Mouse (Mus musculus) forebrain, embryonic 15.5 days (tissue): Measurements from ENCODE around the gene Letmd1. TPM values are rescaled to one million over a fixed set of nuclear protein-coding genes. Genes with fewer than 3 reads are reported as not detected.
A peak's percentile ranks its signal among the peaks of the same experiment; 100 is the strongest.
"Not testable (repeated sequence)": the region's sequence is repeated elsewhere in the genome, so short reads cannot be mapped to it uniquely, and the experiment has no call there.

Experiments used
- ATAC-seq: fragments of 200-750 bp; cut with Nextera tagmentation; replicated peaks from 2 replicates; pipeline ENCODE4 v1.8.0; 2017; ENCODE audit warnings: mild to moderate bottlenecking, moderate TSS enrichment, moderate library complexity
- H3K27ac ChIP-seq: fragments of 300-500 bp; sonication (generic); replicated peaks from 2 replicates; pipeline ENCODE4 v1.5.1; 2015; ENCODE audit warnings: mild to moderate bottlenecking, inconsistent platforms
- H3K27me3 ChIP-seq: fragments of 300-500 bp; sonication (generic); 2 replicates; pipeline ENCODE4 v1.6.1; 2015; ENCODE audit warnings: inconsistent platforms
- H3K36me3 ChIP-seq: fragments of 300-500 bp; sonication (generic); 2 replicates; pipeline ENCODE4 v1.6.1; 2015; ENCODE audit warnings: mild to moderate bottlenecking, inconsistent platforms
- H3K4me1 ChIP-seq: fragments of 300-500 bp; sonication (generic); 2 replicates; pipeline ENCODE4 v1.6.1; 2015; ENCODE audit warnings: inconsistent platforms
- H3K4me2 ChIP-seq: fragments of 300-500 bp; sonication (generic); replicated peaks from 2 replicates; pipeline ENCODE4 v1.6.1; 2015; ENCODE audit warnings: mild to moderate bottlenecking, inconsistent platforms
- H3K4me3 ChIP-seq: fragments of 300-500 bp; sonication (generic); 2 replicates; pipeline ENCODE4 v1.5.1; 2015; ENCODE audit warnings: mild to moderate bottlenecking, inconsistent platforms
- H3K9ac ChIP-seq: fragments of 300-500 bp; sonication (generic); replicated peaks from 2 replicates; pipeline ENCODE4 v1.6.1; 2015; ENCODE audit warnings: mild to moderate bottlenecking, inconsistent platforms
- H3K9me3 ChIP-seq: fragments of 300-500 bp; sonication (generic); 2 replicates; pipeline ENCODE4 v1.6.1; 2016; ENCODE audit warnings: inconsistent platforms
- WGBS: fragments of 180-500 bp; shearing (Covaris S2); methylation state at CpG from one replicate; pipeline ENCODE4 v1.1.7; 2015; ENCODE audit warnings: mixed read lengths; 5-methylcytosine and 5-hydroxymethylcytosine counted together
- polyA plus RNA-seq: library from polyadenylated mRNA; unstranded; fragments of >200 nt; fragmentation: Nextera tagmentation; extraction: Ambion mirVana; gene quantifications from 2 replicates; pipeline ENCODE4 v1.2.1, GENCODE M21; 2015

Letmd1 gene
- 51.5 and 52.3 TPM in 2 replicates for polyA plus RNA-seq

GRCm38 (mm10) chr15:100468295-100469188 lies at the start of gene Letmd1:
TSS of gene Letmd1 (plus strand) at chr15:100469023.
- H3K9me3 ChIP-seq = no peaks in the 10 kb centered on the region
- 1% methylated on average over 58 of the region's 84 CpGs for whole genome bisulfite sequencing
- peak; percentile 94 for ATAC-seq
- peaks cover 34% of the 10 kb centered on the region for H3K4me1 ChIP-seq
- H3K36me3 ChIP-seq = peaks cover 20% of the 10 kb centered on the region
- H3K27ac ChIP-seq = peak within 1 kb of the TSS; percentile 88
- H3K9ac ChIP-seq = peak within 1 kb of the TSS; percentile 87
- H3K27me3 ChIP-seq = no peaks in the 10 kb centered on the region
- H3K4me2 ChIP-seq = peak within 1 kb of the TSS; percentile 84
- peak within 1 kb of the TSS; percentile 85 for H3K4me3 ChIP-seq

- H3K4me3 ChIP-seq = no peak overlapping the region
- H3K4me2 ChIP-seq = no peak overlapping the region
- H3K4me1 ChIP-seq = peaks cover 32% of the 10 kb centered on the region
- no peak overlapping the region for H3K9ac ChIP-seq
- no peaks in the 10 kb centered on the region for H3K36me3 ChIP-seq
- no peak overlapping the region for H3K27ac ChIP-seq
- no peaks in the 10 kb centered on the region for H3K9me3 ChIP-seq
- 78% methylated on average over 8 of the region's 8 CpGs for WGBS
- no peak for ATAC-seq
- H3K27me3 ChIP-seq = peaks cover 5% of the 10 kb centered on the region; the same call in 1 of the 2 replicates
Measured at GRCm38 (mm10) chr15:100419311-100419710, 49.5 kb upstream of the Letmd1 start.

GRCm38 (mm10) chr15:100419901-100420745 lies 48.7 kb upstream of the Letmd1 start:
- H3K9me3 ChIP-seq = no peaks in the 10 kb centered on the region
- WGBS = 71% methylated on average over 9 of the region's 9 CpGs
- no peak overlapping the region for H3K4me3 ChIP-seq
- H3K4me1 ChIP-seq = peaks cover 32% of the 10 kb centered on the region
- no peaks in the 10 kb centered on the region for H3K36me3 ChIP-seq
- no peak overlapping the region for H3K9ac ChIP-seq
- peaks cover 13% of the 10 kb centered on the region; the same call in 1 of the 2 replicates for H3K27me3 ChIP-seq
- no peak for ATAC-seq
- no peak overlapping the region for H3K4me2 ChIP-seq
- H3K27ac ChIP-seq = no peak overlapping the region

GRCm38 (mm10) chr15:100421059-100421757 lies 47.6 kb upstream of the Letmd1 start:
- peaks cover 19% of the 10 kb centered on the region; the same call in 1 of the 2 replicates for H3K27me3 ChIP-seq
- H3K4me3 ChIP-seq = peak overlapping the region; percentile 77; the same call in 1 of the 2 replicates
- 50% methylated on average over 8 of the region's 8 CpGs for whole genome bisulfite sequencing
- H3K4me2 ChIP-seq = peak overlapping the region; percentile 91
- H3K9me3 ChIP-seq = no peaks in the 10 kb centered on the region
- H3K9ac ChIP-seq = no peak overlapping the region
- ATAC-seq = no peak
- peaks cover 32% of the 10 kb centered on the region for H3K4me1 ChIP-seq
- no peak overlapping the region for H3K27ac ChIP-seq
- no peaks in the 10 kb centered on the region for H3K36me3 ChIP-seq

- H3K4me1 ChIP-seq = peaks cover 32% of the 10 kb centered on the region
- WGBS = 28% methylated on average over 3 of the region's 3 CpGs
- not testable (repeated sequence) for H3K9me3 ChIP-seq, H3K36me3 ChIP-seq, ATAC-seq, H3K27ac ChIP-seq
- peak within 1 kb of the TSS; percentile 77 for H3K4me3 ChIP-seq
- peak within 1 kb of the TSS; percentile 91 for H3K4me2 ChIP-seq
- peak within 1 kb of the TSS; percentile 81 for H3K9ac ChIP-seq
- H3K27me3 ChIP-seq = peaks cover 19% of the 10 kb centered on the region; the same call in 1 of the 2 replicates
Measured at GRCm38 (mm10) chr15:100421758-100422197, 47.0 kb upstream of the Letmd1 start, which contains the start of gene Gm5475. TSS of gene Gm5475 (plus strand) at chr15:100422147.

GRCm38 (mm10) chr15:100422476-100422875 lies 46.3 kb upstream of the Letmd1 start:
- peak overlapping the region; percentile 77 for H3K4me3 ChIP-seq
- ATAC-seq = peak; percentile 72
- H3K4me1 ChIP-seq = peaks cover 32% of the 10 kb centered on the region
- H3K27ac ChIP-seq = no peak overlapping the region
- peaks cover 19% of the 10 kb centered on the region; the same call in 1 of the 2 replicates for H3K27me3 ChIP-seq
- under 1% methylated on average over 27 of the region's 44 CpGs for WGBS
- peak overlapping the region; percentile 81 for H3K9ac ChIP-seq
- no peaks in the 10 kb centered on the region for H3K36me3 ChIP-seq
- H3K4me2 ChIP-seq = peak overlapping the region; percentile 91
- H3K9me3 ChIP-seq = no peaks in the 10 kb centered on the region

DNA sequence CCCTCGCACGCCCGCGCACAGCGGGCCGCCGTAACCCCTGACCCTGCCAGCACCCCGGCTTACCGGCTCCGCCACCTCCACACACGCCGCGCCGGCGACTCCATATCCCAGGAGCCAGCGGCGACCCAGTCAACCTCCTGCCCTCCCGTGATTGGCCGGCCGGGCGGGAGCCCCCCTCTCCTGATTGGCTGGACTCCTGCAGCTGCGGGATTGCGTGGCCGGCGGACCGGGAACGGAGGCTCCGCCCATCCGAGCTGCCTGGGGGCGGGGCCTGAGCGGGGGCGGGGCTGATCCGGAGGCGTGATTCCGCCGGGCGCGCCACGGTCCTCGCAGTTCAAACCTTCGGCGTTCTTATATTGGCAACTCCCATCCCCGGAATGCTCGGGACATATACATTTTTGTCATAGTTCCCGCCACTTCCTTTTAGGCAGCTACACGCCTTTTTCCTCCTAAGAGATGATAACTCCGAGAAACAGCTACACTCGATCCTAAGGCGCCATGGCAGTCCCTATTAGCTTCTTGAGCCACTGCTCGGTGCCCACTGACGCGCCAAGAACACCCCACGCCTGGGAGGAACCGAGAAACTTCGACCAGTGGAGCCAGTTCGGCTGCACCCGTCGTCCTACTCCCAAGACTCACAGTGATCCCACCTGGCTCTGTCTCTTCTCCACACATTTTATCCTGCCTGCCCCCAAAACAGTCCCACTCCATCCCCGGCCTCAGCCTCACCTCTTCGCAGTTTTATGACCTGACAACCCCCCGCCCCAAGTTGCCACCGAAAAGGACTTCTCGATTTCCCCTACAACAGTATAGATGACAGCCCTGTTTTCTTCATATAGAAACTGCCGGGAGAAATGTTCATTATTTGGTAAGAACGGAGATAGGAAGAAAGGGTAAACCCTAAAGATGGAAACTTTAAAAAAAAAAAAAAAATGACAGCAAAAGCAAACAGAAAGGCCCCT lies 45.6 kb upstream of the Letmd1 start:
- 2% methylated on average over 65 of the region's 65 CpGs for WGBS
- H3K27me3 ChIP-seq = peaks cover 19% of the 10 kb centered on the region; the same call in 1 of the 2 replicates
- no peaks in the 10 kb centered on the region for H3K9me3 ChIP-seq
- peaks cover 32% of the 10 kb centered on the region for H3K4me1 ChIP-seq
- peak overlapping the region; percentile 81 for H3K9ac ChIP-seq
- H3K27ac ChIP-seq = no peak overlapping the region
- peak overlapping the region; percentile 77 for H3K4me3 ChIP-seq
- peak; percentile 99 for ATAC-seq
- H3K36me3 ChIP-seq = no peaks in the 10 kb centered on the region
- H3K4me2 ChIP-seq = peak overlapping the region; percentile 91

DNA sequence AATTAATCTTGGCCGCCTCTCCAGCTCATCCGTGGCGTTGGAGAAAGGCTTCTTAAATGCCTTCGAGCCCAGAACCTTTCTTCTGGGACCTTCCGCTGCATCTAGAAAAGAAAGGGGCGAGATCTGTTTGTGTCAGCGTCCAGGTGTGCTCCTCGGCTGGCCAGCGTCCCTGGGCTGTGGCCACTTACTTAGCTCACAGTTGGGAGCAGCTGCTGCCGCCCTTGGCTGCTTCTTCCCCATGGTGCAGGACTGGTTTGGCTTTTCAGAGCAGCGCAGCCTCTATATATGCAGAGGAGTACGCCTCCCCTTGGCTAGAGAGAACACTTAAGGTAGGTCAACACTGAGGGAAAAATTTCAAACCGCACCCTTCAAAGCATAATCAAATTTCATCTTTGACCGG lies 44.9 kb upstream of the Letmd1 start:
- Histone ChIP-seq H3K4me1 (peaks cover 32% of the 10 kb centered on the region), H3K4me3 (peak overlapping the region; percentile 77), H3K27ac (no peak overlapping the region), H3K36me3 (no peaks in the 10 kb centered on the region), H3K4me2 (peak overlapping the region; percentile 91), H3K9me3 (no peaks in the 10 kb centered on the region), H3K9ac (no peak overlapping the region), H3K27me3 (peaks cover 19% of the 10 kb centered on the region; the same call in 1 of the 2 replicates)
- 3% methylated on average over 14 of the region's 14 CpGs for WGBS
- no peak for ATAC-seq

DNA sequence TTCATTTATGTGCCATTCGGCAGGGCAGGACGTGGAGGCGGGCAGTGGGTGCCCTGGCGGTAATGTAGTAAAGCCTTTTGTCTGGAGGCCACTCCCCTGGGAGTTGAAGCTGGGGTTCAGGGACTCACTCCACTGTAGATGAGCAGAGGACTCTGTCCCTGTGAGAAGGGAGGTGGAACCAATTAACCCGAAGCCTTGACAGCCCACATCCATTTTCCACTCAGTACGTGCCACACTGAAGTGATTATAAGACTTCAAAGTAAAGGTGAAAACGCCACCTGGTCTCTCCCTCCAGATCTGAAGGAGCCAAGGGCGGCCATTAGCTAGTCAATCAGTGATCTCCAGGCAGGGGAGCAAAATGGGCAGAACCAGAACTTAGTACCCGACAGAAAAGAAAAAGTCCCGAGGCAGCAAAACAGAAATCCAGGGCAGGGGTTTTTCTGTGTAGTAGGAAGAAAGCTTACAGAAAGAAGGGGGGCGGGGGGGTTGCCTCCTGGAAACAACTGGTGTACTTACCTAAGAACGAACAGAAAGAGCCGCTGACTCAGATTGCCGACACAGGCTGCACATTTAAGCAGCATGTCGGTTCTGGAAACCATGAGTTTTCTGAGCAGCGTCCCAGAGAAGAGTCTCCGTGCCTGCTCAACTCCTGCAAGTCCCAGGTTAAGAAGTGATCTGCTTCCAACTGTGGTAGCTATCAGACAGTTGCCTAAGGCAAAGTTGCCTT lies 44.3 kb upstream of the Letmd1 start, which contains the start of gene Slc11a2:
Gene Slc11a2, minus strand, starts transcription at position 677 of the 727 bp plus-strand sequence.
- Histone ChIP-seq H3K4me2 (peak within 1 kb of the TSS; percentile 91), H3K27me3 (peaks cover 19% of the 10 kb centered on the region; the same call in 1 of the 2 replicates), H3K36me3 (no peaks in the 10 kb centered on the region), H3K9ac (no peak within 1 kb of the TSS), H3K9me3 (no peaks in the 10 kb centered on the region), H3K27ac (no peak within 1 kb of the TSS), H3K4me3 (peak within 1 kb of the TSS; percentile 77), H3K4me1 (peaks cover 32% of the 10 kb centered on the region)
- 29% methylated on average over 17 of the region's 17 CpGs for WGBS
- no peak for ATAC-seq
